Mouse (Mus musculus) liver, adult 2 months (tissue): Measurements from ENCODE around the gene Nsl1.

ENCODE experiments used
- CTCF ChIP-seq: fragments of 200-500 bp; IDR thresholded peaks from 2 replicates; pipeline ENCODE4 v1.5.1; 2011; ENCODE audit warnings: low read depth, low read length, control low read depth
- POLR2A ChIP-seq: fragments of 200-500 bp; IDR thresholded peaks from 2 replicates; pipeline ENCODE4 v1.6.1; 2011; ENCODE audit warnings: low read length, control low read depth; ENCODE audit not compliant: insufficient read depth; ENCODE audit errors: extremely low read depth

- no peak for TF ChIP-seq CTCF
- no peak for TF ChIP-seq POLR2A
Observed at GRCm38 (mm10) chr1:191072329-191072913, 9.6 kb downstream of the Nsl1 start.
